Mouse (Mus musculus): ENCODE data around the gene Polrmt.

- no peak for TF ChIP-seq CTCF (conservative IDR thresholded peaks at IDR 0.05; ENCODE audit: low read length)
- no peak for TF ChIP-seq NANOG (IDR thresholded peaks at IDR 0.05; ENCODE audit: borderline replicate concordance, low read length)
- no peak for TF ChIP-seq POU5F1 (IDR thresholded peaks at IDR 0.05; ENCODE audit: borderline replicate concordance, low read length)
Observed at GRCm38 (mm10) chr10:79780664-79781015, 34.3 kb upstream of the Polrmt start.

Measured in E14TG2a.4 (cell line).